ENCODE assay signal across 18 mouse cellular contexts in the genomic region with DNA sequence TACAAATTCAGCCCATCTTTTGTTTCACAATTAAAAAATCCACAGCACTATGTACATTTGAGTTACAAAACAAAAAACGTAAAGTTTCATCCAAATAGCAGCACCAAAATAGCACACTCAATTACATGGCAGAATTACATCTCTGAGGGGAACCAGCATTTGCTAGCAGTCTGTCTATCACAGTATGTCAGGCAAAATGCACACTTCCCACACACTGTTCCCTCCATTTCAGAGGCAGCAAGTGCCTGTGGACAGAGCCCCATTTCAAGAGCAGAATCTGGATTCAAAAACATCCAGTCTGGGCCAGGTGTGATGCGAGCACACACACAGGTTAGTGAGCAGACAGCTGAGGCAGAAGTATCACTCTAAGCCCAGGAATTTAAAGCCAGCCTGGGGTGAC.
DNase-seq lines count a peak whose midpoint lies in the region; ATAC-seq and TF ChIP-seq lines count a peak whose summit lies in the region.
"Had no signal": no experiment of that assay in that cellular context is flagged by ENCODE, and none has a peak within 500 bp of the region (broad histone marks: within the 10 kb centered on the region; RNA-seq: fewer than 3 reads in every experiment).

No protein-coding gene starts in this region.

- H3K4me2 ChIP-seq in liver, embryonic 14.5 days (ENCODE audit: low read depth): no peak overlapping the region
- H3K4me2 ChIP-seq: embryonic facial prominence, embryonic 12.5 days; forebrain, embryonic 15.5 days; heart, embryonic 12.5 days; hindbrain, embryonic 15.5 days had no signal

- H3K4me3 ChIP-seq in layer of hippocampus, adult 2 months: no peak overlapping the region
- peak overlapping the region; percentile 1 for H3K4me3 ChIP-seq in megakaryocyte, embryonic 14.5 days (replicated peaks)
- H3K4me3 ChIP-seq in liver, embryonic 14.5 days (ENCODE audit: insufficient read depth in 1 of 2, low read depth in 2 of 2, low read length in 2 of 2): no peak overlapping the region
- H3K4me3 ChIP-seq: embryonic facial prominence, embryonic 12.5 days; forebrain, embryonic 15.5 days; heart, embryonic 12.5 days; hindbrain, embryonic 15.5 days had no signal

- no peak for TF ChIP-seq EP300 in liver, embryonic 14.5 days (IDR thresholded peaks at IDR 0.05; ENCODE audit: low read depth)

- peaks cover 6% of the 10 kb centered on the region for H3K36me3 ChIP-seq in megakaryocyte, embryonic 14.5 days (replicated peaks; ENCODE audit: low read length)
- no peaks in the 10 kb centered on the region for H3K36me3 ChIP-seq in liver, embryonic 14.5 days (replicated peaks; ENCODE audit: control insufficient read depth, insufficient read depth, low read depth)
- H3K36me3 ChIP-seq: embryonic facial prominence, embryonic 12.5 days; forebrain, embryonic 15.5 days; heart, embryonic 12.5 days; hindbrain, embryonic 15.5 days had no signal

- 67% methylated on average over 2 of the region's 2 CpGs for WGBS in liver, embryonic 14.5 days (ENCODE audit: insufficient replicate concordance)

- H3K27ac ChIP-seq in layer of hippocampus, adult 2 months: peak overlapping the region; percentile 51
- H3K27ac ChIP-seq in liver, embryonic 14.5 days: no peak overlapping the region
- H3K27ac ChIP-seq: embryonic facial prominence, embryonic 12.5 days; forebrain, embryonic 15.5 days; hindbrain, embryonic 15.5 days had no signal

- no peak for DNase-seq in layer of hippocampus, adult 2 months (ENCODE audit: low spot score in 2 of 2)
- no peak for DNase-seq in layer of hippocampus, adult 9-10 months (ENCODE audit: low spot score)
- no peak for DNase-seq in liver, embryonic 14.5 days (ENCODE audit: low read depth in 3 of 3, low spot score in 3 of 3)
- DNase-seq in c-Kit-positive CD71-positive TER-119-positive erythroid progenitor cells, embryonic 14.5 days (ENCODE audit: low spot score): no peak
- DNase-seq in ovary, adult 18-20 months (ENCODE audit: low spot score): no peak
- DNase-seq: adrenal gland, postnatal 14 days; cerebellum, adult 8-10 months; cerebellum, postnatal 14 days; gastrocnemius, postnatal 25 days; heart, postnatal 36 days had no signal

- H3K4me1 ChIP-seq in megakaryocyte, embryonic 14.5 days: peaks cover 41% of the 10 kb centered on the region
- H3K4me1 ChIP-seq in liver, embryonic 14.5 days (replicated peaks; ENCODE audit: control insufficient read depth in 2 of 2, insufficient read depth in 2 of 2, low read length in 1 of 2): peaks cover 0 to 4% of the 10 kb centered on the region in 2 experiments; a peak in 2 of 4 replicates
- H3K4me1 ChIP-seq: embryonic facial prominence, embryonic 12.5 days; forebrain, embryonic 15.5 days; heart, embryonic 12.5 days; hindbrain, embryonic 15.5 days had no signal

- no peaks in the 10 kb centered on the region for H3K9me3 ChIP-seq in megakaryocyte, embryonic 14.5 days
- no peaks in the 10 kb centered on the region for H3K9me3 ChIP-seq in liver, embryonic 14.5 days (ENCODE audit: control insufficient read depth, low read length)
- H3K9me3 ChIP-seq: embryonic facial prominence, embryonic 12.5 days; forebrain, embryonic 15.5 days; heart, embryonic 12.5 days; hindbrain, embryonic 15.5 days had no signal

- no peak for TF ChIP-seq CTCF in layer of hippocampus, adult 2 months (conservative IDR thresholded peaks at IDR 0.05)
- no peak for TF ChIP-seq CTCF in liver, embryonic 14.5 days (IDR thresholded peaks at IDR 0.05; ENCODE audit: low read depth)

- no peak for ATAC-seq in megakaryocyte, adult 5-6 weeks (ENCODE audit: poor library complexity, severe bottlenecking)
- peak; percentile 15; the same call in 1 of the 2 replicates for ATAC-seq in liver, embryonic 14.5 days (ENCODE audit: insufficient read depth)
- ATAC-seq: activated CD4-positive, CD25-positive, alpha-beta regulatory T cell, adult 4 months; forebrain, embryonic 15.5 days; Patski had no signal

- no peaks in the 10 kb centered on the region for H3K27me3 ChIP-seq in megakaryocyte, embryonic 14.5 days (replicated peaks)
- H3K27me3 ChIP-seq in liver, embryonic 14.5 days (ENCODE audit: control insufficient read depth, insufficient read depth, low read length): no peaks in the 10 kb centered on the region
- H3K27me3 ChIP-seq: embryonic facial prominence, embryonic 12.5 days; forebrain, embryonic 15.5 days; heart, embryonic 12.5 days; hindbrain, embryonic 15.5 days had no signal

- H3K9ac ChIP-seq in liver, embryonic 14.5 days (replicated peaks): no peak overlapping the region
- H3K9ac ChIP-seq: embryonic facial prominence, embryonic 12.5 days; forebrain, embryonic 15.5 days; heart, embryonic 12.5 days; hindbrain, embryonic 15.5 days had no signal
